Mouse (Mus musculus) heart, postnatal 0 days (tissue): ENCODE measurements at regions not wholly inside any gene's neighbourhood (a gene's known extent, or its start where the extent isn't known, plus 50 kb on each side); places are given as distances from the start of the nearest gene placed in this dataset.

Experiments
- CTCF ChIP-seq: IDR thresholded peaks from 2 replicates; pipeline ENCODE4 v1.5.1; 2016; ENCODE audit warnings: antibody characterized with exemption, control low read depth, low read depth
- EP300 ChIP-seq: IDR thresholded peaks from 2 replicates; pipeline ENCODE4 v1.6.1; 2016; ENCODE audit warnings: antibody characterized with exemption, low read depth

DNA sequence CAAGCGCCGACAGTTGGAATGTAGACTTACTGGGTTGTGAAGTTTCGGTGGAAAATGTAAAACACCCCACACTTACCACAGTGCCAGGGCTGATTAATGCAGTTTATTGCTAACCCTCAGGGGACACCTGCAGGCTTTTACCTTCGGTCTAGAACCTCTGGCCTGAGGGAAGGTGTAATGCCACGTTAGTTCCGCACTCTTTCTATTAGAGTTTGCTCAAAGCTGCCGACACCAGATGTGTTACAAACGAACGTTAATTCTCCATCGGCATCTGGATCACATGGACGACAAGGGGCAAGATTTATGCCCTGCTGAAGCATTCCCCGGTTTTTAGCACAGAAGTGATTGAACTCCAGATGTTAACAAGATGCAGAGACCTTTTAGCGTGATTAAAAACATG lies 57.7 kb upstream of the Gorab start:
- TF ChIP-seq EP300, result no peak
- TF ChIP-seq CTCF, result no peak
